Mouse (Mus musculus) small intestine, adult 2 months (tissue): ENCODE results near the gene Olfr553.

Experiments
- CTCF ChIP-seq: fragments of 200-500 bp; IDR thresholded peaks from 2 replicates; pipeline ENCODE4 v1.5.1; 2012; ENCODE audit warnings: low read depth, mild to moderate bottlenecking, control low read depth, inconsistent platforms, low read length, moderate library complexity, mixed read lengths; ENCODE audit not compliant: insufficient replicate concordance, insufficient read length; ENCODE audit errors: extremely low read depth
- POLR2A ChIP-seq: fragments of 200-500 bp; IDR thresholded peaks from 2 replicates; pipeline ENCODE4 v1.6.1; 2012; ENCODE audit warnings: low read depth, mild to moderate bottlenecking, control low read depth, inconsistent platforms, low read length, moderate library complexity

GRCm38 (mm10) chr7:102665378-102665777, 47.4 kb upstream of the Olfr553 start:
- TF ChIP-seq CTCF = no peak
- TF ChIP-seq POLR2A = no peak
